Mouse (Mus musculus): ENCODE data around the gene Fmo3. TPM values are rescaled to one million over a fixed set of nuclear protein-coding genes. Genes with fewer than 3 reads are reported as not detected.

The Fmo3 gene
- total RNA-seq (2021), result not detected

GRCm38 (mm10) chr1:162984428-162984827, at the start of gene Fmo3:
Gene Fmo3 (minus strand): TSS chr1:162984528.
- intact Hi-C loops (cut with DNase I), result no loop called here
- no peak for DNase-seq

GRCm38 (mm10) chr1:163023075-163023474, 38.7 kb upstream of the Fmo3 start:
- intact Hi-C loops (cut with DNase I), result no loop called here
- no peak for DNase-seq

- DNase-seq, result no peak
- intact Hi-C loops (cut with DNase I), result no loop called here
These were observed 24.9 kb upstream of the Fmo3 start for GRCm38 (mm10) chr1:163009220-163009619.

- DNase-seq, result no peak
These were observed 19.2 kb upstream of the Fmo3 start for GRCm38 (mm10) chr1:163003496-163003895.

GRCm38 (mm10) chr1:163001271-163001829, 17.0 kb upstream of the Fmo3 start:
- intact Hi-C loops (cut with DNase I), result no loop called here
- DNase-seq, result no peak

More at GRCm38 (mm10) chr1:163003496-163003895, 19.2 kb upstream of the Fmo3 start:
- intact Hi-C loops (cut with DNase I), result no loop called here

GRCm38 (mm10) chr1:162987546-162987945, 3.2 kb upstream of the Fmo3 start:
- intact Hi-C loops (cut with DNase I), result no loop called here
- DNase-seq, result no peak

- intact Hi-C loops (cut with DNase I), result no loop called here
- DNase-seq, result no peak
These were observed 2.4 kb upstream of the Fmo3 start for GRCm38 (mm10) chr1:162986777-162987176.

GRCm38 (mm10) chr1:162986121-162986748, 1.9 kb upstream of the Fmo3 start:
- DNase-seq, result no peak
- intact Hi-C loops (cut with DNase I), result no loop called here

- intact Hi-C loops (cut with DNase I), result no loop called here
- no peak for DNase-seq
These were observed 20.8 kb downstream of the Fmo3 start for GRCm38 (mm10) chr1:162963556-162963955.

GRCm38 (mm10) chr1:162957422-162957821, 26.9 kb downstream of the Fmo3 start:
- intact Hi-C loops (cut with DNase I), result no loop called here
- no peak for DNase-seq

GRCm38 (mm10) chr1:162953079-162953478, 31.2 kb downstream of the Fmo3 start:
- intact Hi-C loops (cut with DNase I), result no loop called here
- DNase-seq, result no peak

- no peak for DNase-seq
- intact Hi-C loops (cut with DNase I), result no loop called here
These were observed 34.6 kb downstream of the Fmo3 start for GRCm38 (mm10) chr1:162949763-162950162.

- intact Hi-C loops (cut with DNase I), result no loop called here
These were observed 36.4 kb downstream of the Fmo3 start for GRCm38 (mm10) chr1:162947934-162948333.

GRCm38 (mm10) chr1:162946837-162947558, 37.3 kb downstream of the Fmo3 start:
- DNase-seq, result no peak
- intact Hi-C loops (cut with DNase I), result no loop called here

More at GRCm38 (mm10) chr1:162947934-162948333, 36.4 kb downstream of the Fmo3 start:
- DNase-seq, result no peak

- DNase-seq, result no peak
- intact Hi-C loops (cut with DNase I), result no loop called here
These were observed 40.6 kb downstream of the Fmo3 start for GRCm38 (mm10) chr1:162943700-162944099.

- intact Hi-C loops (cut with DNase I), result no loop called here
- no peak for DNase-seq
These were observed 45.5 kb downstream of the Fmo3 start for GRCm38 (mm10) chr1:162938696-162939351.

GRCm38 (mm10) chr1:162937970-162938695, 46.2 kb downstream of the Fmo3 start:
- intact Hi-C loops (cut with DNase I), result no loop called here
- DNase-seq, result no peak

GRCm38 (mm10) chr1:162937415-162937814, 46.9 kb downstream of the Fmo3 start, which contains the start of gene Fmo6:
Gene Fmo6 (minus strand): TSS chr1:162937515.
- intact Hi-C loops (cut with DNase I), result no loop called here
- DNase-seq, result no peak

GRCm38 (mm10) chr1:162934374-162935012, 49.8 kb downstream of the Fmo3 start:
- intact Hi-C loops (cut with DNase I), result no loop called here
- DNase-seq, result no peak

GRCm38 (mm10) chr1:162932386-162932785, 51.9 kb downstream of the Fmo3 start:
- intact Hi-C loops (cut with DNase I), result no loop called here
- no peak for DNase-seq

All from left cerebral cortex, postnatal 4 days (tissue).